In genomic region chr7:120999021-120999530, GRCm38 (mm10) we compare ENCODE assay signal across 23 mouse cellular contexts. TPM values are rescaled to one million over a fixed set of nuclear protein-coding genes. Genes with fewer than 3 reads are reported as not detected.
"Had no signal": no experiment of that assay in that cellular context is flagged by ENCODE, and none has a peak within 500 bp of the region (broad histone marks: within the 10 kb centered on the region; RNA-seq: fewer than 3 reads in every experiment).

No protein-coding gene starts in this region.

- H3K9ac ChIP-seq: limb, embryonic 13.5 days; liver, embryonic 13.5 days; stomach, embryonic 15.5 days had no signal

- H3K36me3 ChIP-seq: limb, embryonic 10.5 days; limb, embryonic 13.5 days; liver, embryonic 13.5 days; stomach, embryonic 15.5 days had no signal

- H3K27me3 ChIP-seq: limb, embryonic 13.5 days; liver, embryonic 13.5 days; stomach, embryonic 15.5 days had no signal

- H3K4me3 ChIP-seq: layer of hippocampus, adult 2 months; limb, embryonic 10.5 days; limb, embryonic 13.5 days; liver, embryonic 13.5 days; stomach, embryonic 15.5 days had no signal

- H3K27ac ChIP-seq: layer of hippocampus, adult 2 months; limb, embryonic 10.5 days; limb, embryonic 13.5 days; liver, embryonic 13.5 days; stomach, embryonic 15.5 days had no signal

- H3K4me1 ChIP-seq: limb, embryonic 10.5 days; limb, embryonic 13.5 days; liver, embryonic 13.5 days; stomach, embryonic 15.5 days had no signal

- DNase-seq: kidney, postnatal 14 days; layer of hippocampus, adult 9-11 months; liver; liver, embryonic 13.5 days; lung, adult 2 months; lung, postnatal 14 days; lung, postnatal 4 days; midbrain, embryonic 14.5 days; right cerebral cortex, adult 18-20 months; right cerebral cortex, postnatal 14 days; right cerebral cortex, postnatal 4 days; spleen, adult 18-20 months; thymus, postnatal 25 days had no signal

- H3K4me2 ChIP-seq: limb, embryonic 13.5 days; liver, embryonic 13.5 days; midbrain, embryonic 11.5 days; stomach, embryonic 15.5 days had no signal

- H3K9me3 ChIP-seq: limb, embryonic 10.5 days; limb, embryonic 13.5 days; liver, embryonic 13.5 days; stomach, embryonic 15.5 days had no signal

RNA-seq across cellular contexts. Expression of gene Mfsd13b, which starts 16.8 kb away (rescaled TPM):
- total RNA-seq: megakaryocyte progenitor cell, adult 5-6 weeks; midbrain, postnatal 0 days had no signal
- polyA plus RNA-seq: liver, embryonic 13.5 days; liver, embryonic 16.5 days; midbrain, embryonic 14.5 days; neural tube, embryonic 11.5 days; neural tube, embryonic 14.5 days had no signal
